ENCODE assay signal across 9 mouse cellular contexts in genomic region chr11:97176851-97177250, GRCm38 (mm10). TPM values are rescaled to one million over a fixed set of nuclear protein-coding genes. Genes with fewer than 3 reads are reported as not detected.
A peak's percentile ranks its signal among the peaks of the same experiment; 100 is the strongest.
DNase-seq lines count a peak whose midpoint lies in the region; ATAC-seq and TF ChIP-seq lines count a peak whose summit lies in the region.
"Had no signal": no experiment of that assay in that cellular context is flagged by ENCODE, and none has a peak within 500 bp of the region (broad histone marks: within the 10 kb centered on the region; RNA-seq: fewer than 3 reads in every experiment).

No protein-coding gene starts in this region.

- ATAC-seq in intestine, postnatal 0 days, result no peak
- ATAC-seq in intestine, embryonic 16.5 days, result no peak

- peak; percentile 84 for TF ChIP-seq CTCF in intestine, postnatal 0 days (IDR thresholded peaks at IDR 0.05; ENCODE audit: low read depth)

- H3K9me3 ChIP-seq in intestine, postnatal 0 days (ENCODE audit: control insufficient read depth), result no peaks in the 10 kb centered on the region
- no peaks in the 10 kb centered on the region for H3K9me3 ChIP-seq in intestine, embryonic 16.5 days (ENCODE audit: control insufficient read depth, low read length)
- H3K9me3 ChIP-seq: embryonic facial prominence, embryonic 12.5 days had no signal

- no peaks in the 10 kb centered on the region for H3K27me3 ChIP-seq in intestine, postnatal 0 days (replicated peaks; ENCODE audit: control insufficient read depth, insufficient read depth, low read length)
- no peaks in the 10 kb centered on the region for H3K27me3 ChIP-seq in intestine, embryonic 16.5 days (replicated peaks; ENCODE audit: control insufficient read depth, insufficient read depth, low read length)
- H3K27me3 ChIP-seq: embryonic facial prominence, embryonic 12.5 days had no signal

- DNase-seq in urinary bladder, postnatal 25 days (ENCODE audit: low spot score), result peak; percentile 23
- no peak for DNase-seq in urinary bladder, adult 2 months (ENCODE audit: low spot score)
- DNase-seq in cerebellum, adult 9-11 months, result peak; percentile 49
- peak; percentile 68 to 75 for DNase-seq in kidney, postnatal 36 days
- peak; percentile 81 for DNase-seq in retina, embryonic 14.5 days (ENCODE audit: low spot score)
- DNase-seq in urinary bladder, postnatal 10 days (ENCODE audit: low spot score), result no peak

- H3K4me2 ChIP-seq in intestine, postnatal 0 days (replicated peaks; ENCODE audit: low read depth), result no peak overlapping the region
- H3K4me2 ChIP-seq in intestine, embryonic 16.5 days (ENCODE audit: low read depth, low read length), result no peak overlapping the region
- H3K4me2 ChIP-seq: embryonic facial prominence, embryonic 12.5 days had no signal

- H3K36me3 ChIP-seq in intestine, postnatal 0 days (ENCODE audit: control insufficient read depth, insufficient read depth), result peaks cover 96% of the 10 kb centered on the region
- peaks cover 31% of the 10 kb centered on the region for H3K36me3 ChIP-seq in intestine, embryonic 16.5 days (ENCODE audit: control insufficient read depth, insufficient read depth, low read length)

- 43% methylated on average over 3 of the region's 3 CpGs for WGBS in intestine, postnatal 0 days
- 51% methylated on average over 3 of the region's 3 CpGs for WGBS in intestine, embryonic 16.5 days

- no peak overlapping the region for H3K4me3 ChIP-seq in intestine, postnatal 0 days (ENCODE audit: low read depth, low read length)
- no peak overlapping the region for H3K4me3 ChIP-seq in intestine, embryonic 16.5 days (ENCODE audit: low read length)
- H3K4me3 ChIP-seq: embryonic facial prominence, embryonic 12.5 days had no signal

- H3K4me1 ChIP-seq in intestine, postnatal 0 days (replicated peaks; ENCODE audit: control insufficient read depth, insufficient read depth, low read length), result no peaks in the 10 kb centered on the region
- peaks cover 3% of the 10 kb centered on the region; the same call in 1 of the 2 replicates for H3K4me1 ChIP-seq in intestine, embryonic 16.5 days (ENCODE audit: control insufficient read depth, insufficient read depth, low read length)
- H3K4me1 ChIP-seq: embryonic facial prominence, embryonic 12.5 days had no signal

- H3K9ac ChIP-seq in intestine, postnatal 0 days (ENCODE audit: low read depth, low read length), result no peak overlapping the region
- H3K9ac ChIP-seq in intestine, embryonic 16.5 days (ENCODE audit: low read depth, low read length), result no peak overlapping the region
- H3K9ac ChIP-seq: embryonic facial prominence, embryonic 12.5 days had no signal

- no peak overlapping the region for H3K27ac ChIP-seq in intestine, postnatal 0 days (ENCODE audit: low read depth, low read length)
- no peak overlapping the region for H3K27ac ChIP-seq in intestine, embryonic 16.5 days (ENCODE audit: low read length)
- H3K27ac ChIP-seq: embryonic facial prominence, embryonic 12.5 days had no signal

RNA-seq across cellular contexts. Expression of gene Kpnb1, which starts 10.8 kb away (rescaled TPM):
- 17.5 and 18.1 TPM in 2 replicates for polyA plus RNA-seq in intestine, postnatal 0 days (2015; fragmentation: Nextera tagmentation; extraction: Ambion mirVana)
- 31.9 and 36.3 TPM in 2 replicates for polyA plus RNA-seq in intestine, embryonic 16.5 days (2015; fragmentation: Nextera tagmentation; extraction: Ambion mirVana)
- polyA plus RNA-seq in urinary bladder, adult 2 months (2012; rRNA removed), result 70.8 and 80.2 TPM in 2 replicates

RNA-seq across cellular contexts. Expression of gene Tbkbp1, which starts 25.6 kb away (rescaled TPM):
- 1.7 and 2.4 TPM in 2 replicates for polyA plus RNA-seq in intestine, postnatal 0 days (2015; fragmentation: Nextera tagmentation; extraction: Ambion mirVana)
- 2.0 TPM in 2 replicates for polyA plus RNA-seq in intestine, embryonic 16.5 days (2015; fragmentation: Nextera tagmentation; extraction: Ambion mirVana)
- polyA plus RNA-seq in urinary bladder, adult 2 months (2012; rRNA removed), result 21.3 and 31.5 TPM in 2 replicates

Comparison
In these comparisons a context has a peak if more than half of its experiments do, and no peak if none do; other contexts are left out.
1. DNase-seq: peak in urinary bladder, postnatal 25 days (single experiment), cerebellum, adult 9-11 months (single experiment), kidney, postnatal 36 days (2 of 2) and retina, embryonic 14.5 days (single experiment); none in urinary bladder, adult 2 months (single experiment) and urinary bladder, postnatal 10 days (single experiment).